Comparison of ENCODE assay signal across 24 mouse cellular contexts in genomic region chr3:34483934-34484333, GRCm38 (mm10).
A peak's percentile ranks its signal among the peaks of the same experiment; 100 is the strongest.
DNase-seq lines count a peak whose midpoint lies in the region; ATAC-seq and TF ChIP-seq lines count a peak whose summit lies in the region.
"Had no signal": no experiment of that assay in that cellular context is flagged by ENCODE, and none has a peak within 500 bp of the region (broad histone marks: within the 10 kb centered on the region; RNA-seq: fewer than 3 reads in every experiment).

No protein-coding gene starts in this region.

- H3K4me1 ChIP-seq in intestine, embryonic 14.5 days (replicated peaks; ENCODE audit: control insufficient read depth, insufficient read depth, low read length): no peaks in the 10 kb centered on the region
- 0 out of 2 replicates have a peak, but pooled peaks cover 3% of the 10 kb centered on the region for H3K4me1 ChIP-seq in intestine, embryonic 16.5 days (ENCODE audit: control insufficient read depth, insufficient read depth, low read length)
- peaks cover 23% of the 10 kb centered on the region for H3K4me1 ChIP-seq in midbrain, embryonic 12.5 days
- no peaks in the 10 kb centered on the region for H3K4me1 ChIP-seq in midbrain, postnatal 0 days (ENCODE audit: insufficient read depth, low read length)
- H3K4me1 ChIP-seq: limb, embryonic 10.5 days; liver, embryonic 15.5 days had no signal

- ATAC-seq in intestine, embryonic 14.5 days (replicated peaks; ENCODE audit: low FRiP score, low TSS enrichment, low read depth): no peak
- ATAC-seq in intestine, embryonic 16.5 days: no peak
- peak; percentile 41; the same call in 1 of the 2 replicates for ATAC-seq in midbrain, embryonic 12.5 days (ENCODE audit: low FRiP score, low read depth)
- no peak for ATAC-seq in midbrain, postnatal 0 days (ENCODE audit: low FRiP score)
- ATAC-seq: CD4-positive, CD25-positive, alpha-beta regulatory T cell, adult 4 months; forebrain, postnatal 0 days had no signal

- no peak overlapping the region for H3K4me2 ChIP-seq in intestine, embryonic 14.5 days (ENCODE audit: low read length)
- no peak overlapping the region for H3K4me2 ChIP-seq in intestine, embryonic 16.5 days (ENCODE audit: low read depth, low read length)
- no peak overlapping the region for H3K4me2 ChIP-seq in midbrain, embryonic 12.5 days (replicated peaks)
- no peak overlapping the region for H3K4me2 ChIP-seq in midbrain, postnatal 0 days (ENCODE audit: low read depth, low read length, poor library complexity, severe bottlenecking)
- H3K4me2 ChIP-seq: kidney, embryonic 15.5 days; limb, embryonic 15.5 days; liver, embryonic 15.5 days; lung, embryonic 14.5 days; neural tube, embryonic 12.5 days had no signal

- no peaks in the 10 kb centered on the region for H3K36me3 ChIP-seq in intestine, embryonic 14.5 days (ENCODE audit: control insufficient read depth, insufficient read depth, low read length)
- no peaks in the 10 kb centered on the region for H3K36me3 ChIP-seq in intestine, embryonic 16.5 days (ENCODE audit: control insufficient read depth, insufficient read depth, low read length)
- H3K36me3 ChIP-seq in midbrain, embryonic 12.5 days: no peaks in the 10 kb centered on the region
- no peaks in the 10 kb centered on the region for H3K36me3 ChIP-seq in midbrain, postnatal 0 days (ENCODE audit: insufficient read depth, low read length)
- H3K36me3 ChIP-seq: kidney, embryonic 15.5 days; limb, embryonic 10.5 days; limb, embryonic 15.5 days; liver, embryonic 15.5 days; neural tube, embryonic 12.5 days had no signal

- no peak overlapping the region for H3K27ac ChIP-seq in intestine, embryonic 14.5 days (ENCODE audit: low read depth)
- no peak overlapping the region for H3K27ac ChIP-seq in intestine, embryonic 16.5 days (ENCODE audit: low read length)
- H3K27ac ChIP-seq in midbrain, embryonic 12.5 days (replicated peaks): no peak overlapping the region
- no peak overlapping the region for H3K27ac ChIP-seq in midbrain, postnatal 0 days (ENCODE audit: low read depth, low read length)
- H3K27ac ChIP-seq: kidney, embryonic 15.5 days; layer of hippocampus, adult 2 months; limb, embryonic 10.5 days; limb, embryonic 15.5 days; liver, embryonic 15.5 days; neural tube, embryonic 12.5 days had no signal

- H3K9me3 ChIP-seq in intestine, embryonic 14.5 days (ENCODE audit: control insufficient read depth, low read length): no peaks in the 10 kb centered on the region
- H3K9me3 ChIP-seq in intestine, embryonic 16.5 days (ENCODE audit: control insufficient read depth, low read length): no peaks in the 10 kb centered on the region
- H3K9me3 ChIP-seq in midbrain, embryonic 12.5 days: no peaks in the 10 kb centered on the region
- no peaks in the 10 kb centered on the region for H3K9me3 ChIP-seq in midbrain, postnatal 0 days (ENCODE audit: low read length)
- H3K9me3 ChIP-seq: kidney, embryonic 15.5 days; limb, embryonic 10.5 days; limb, embryonic 15.5 days; liver, embryonic 15.5 days; neural tube, embryonic 12.5 days had no signal

- H3K9ac ChIP-seq in intestine, embryonic 14.5 days (ENCODE audit: low read length): no peak overlapping the region
- H3K9ac ChIP-seq in intestine, embryonic 16.5 days (ENCODE audit: low read depth, low read length): no peak overlapping the region
- H3K9ac ChIP-seq in midbrain, embryonic 12.5 days (replicated peaks): no peak overlapping the region
- no peak overlapping the region for H3K9ac ChIP-seq in midbrain, postnatal 0 days (replicated peaks; ENCODE audit: low read length, poor library complexity, severe bottlenecking)
- H3K9ac ChIP-seq: forebrain, postnatal 0 days; kidney, embryonic 15.5 days; limb, embryonic 15.5 days; liver, embryonic 15.5 days; lung, embryonic 14.5 days; neural tube, embryonic 12.5 days had no signal

- H3K4me3 ChIP-seq in intestine, embryonic 14.5 days (ENCODE audit: low read depth, low read length): no peak overlapping the region
- no peak overlapping the region for H3K4me3 ChIP-seq in intestine, embryonic 16.5 days (ENCODE audit: low read length)
- no peak overlapping the region for H3K4me3 ChIP-seq in midbrain, embryonic 12.5 days
- no peak overlapping the region for H3K4me3 ChIP-seq in midbrain, postnatal 0 days (ENCODE audit: low read depth, low read length)
- H3K4me3 ChIP-seq: erythroblast, embryonic 14.5 days; kidney, embryonic 15.5 days; layer of hippocampus, adult 2 months; limb, embryonic 10.5 days; limb, embryonic 15.5 days; liver, embryonic 15.5 days; myocyte; neural tube, embryonic 12.5 days had no signal

- no peaks in the 10 kb centered on the region for H3K27me3 ChIP-seq in intestine, embryonic 14.5 days (replicated peaks; ENCODE audit: control insufficient read depth, insufficient read depth, low read length)
- no peaks in the 10 kb centered on the region for H3K27me3 ChIP-seq in intestine, embryonic 16.5 days (replicated peaks; ENCODE audit: control insufficient read depth, insufficient read depth, low read length)
- peaks cover 29% of the 10 kb centered on the region; the same call in 1 of the 2 replicates for H3K27me3 ChIP-seq in midbrain, embryonic 12.5 days
- 0 out of 2 replicates have a peak, but pooled peaks cover under 1% of the 10 kb centered on the region for H3K27me3 ChIP-seq in midbrain, postnatal 0 days (ENCODE audit: insufficient read depth, low read length)
- H3K27me3 ChIP-seq: kidney, embryonic 15.5 days; liver, embryonic 15.5 days; neural tube, embryonic 12.5 days had no signal

- no peak for TF ChIP-seq CTCF in midbrain, postnatal 0 days (IDR thresholded peaks at IDR 0.05)

- 86% methylated on average over 3 of the region's 3 CpGs for WGBS in intestine, embryonic 14.5 days
- 73% methylated on average over 3 of the region's 3 CpGs for WGBS in intestine, embryonic 16.5 days
- WGBS in midbrain, embryonic 12.5 days: 54% methylated on average over 3 of the region's 3 CpGs
- WGBS in midbrain, postnatal 0 days: 41% methylated on average over 3 of the region's 3 CpGs

- peak; percentile 37 for DNase-seq in intestine, embryonic 14.5 days (ENCODE audit: low spot score)
- DNase-seq in retina, postnatal 1 day: peak; percentile 27
- DNase-seq in retina, embryonic 14.5 days (ENCODE audit: low spot score): no peak
- DNase-seq in midbrain, postnatal 0 days (ENCODE audit: low spot score): peak; percentile 33
- DNase-seq in spleen, postnatal 14 days (ENCODE audit: low spot score in 2 of 2): no peak
- DNase-seq: adrenal gland, postnatal 14 days; cerebellum, adult 11-12 months; forebrain, postnatal 0 days; gastrocnemius, postnatal 10 days; kidney, adult 11 months; lung, embryonic 14.5 days; lung, postnatal 14 days; right cerebral cortex, postnatal 25 days had no signal

Comparison
In these comparisons a context has a peak if more than half of its experiments do, and no peak if none do; other contexts are left out.
1. DNase-seq: peak in intestine, embryonic 14.5 days (single experiment), retina, postnatal 1 day (single experiment) and midbrain, postnatal 0 days (single experiment); none in retina, embryonic 14.5 days (single experiment) and spleen, postnatal 14 days (0 of 2).